Mouse (Mus musculus) intestine, embryonic 15.5 days (tissue): ENCODE results near the gene Dppa2. TPM values are rescaled to one million over a fixed set of nuclear protein-coding genes. Genes with fewer than 3 reads are reported as not detected.

ENCODE experiments used
- ATAC-seq: fragments of 200-750 bp; cut with Nextera tagmentation; 2 replicates; pipeline ENCODE4 v1.8.0; 2017; ENCODE audit warnings: moderate TSS enrichment, moderate library complexity
- H3K27ac ChIP-seq: fragments of 300-500 bp; sonication (generic); 2 replicates; pipeline ENCODE4 v1.5.1; 2015; ENCODE audit warnings: mild to moderate bottlenecking, inconsistent platforms
- H3K27me3 ChIP-seq: fragments of 300-500 bp; sonication (generic); replicated peaks from 2 replicates; pipeline ENCODE4 v1.6.1; 2015; ENCODE audit warnings: inconsistent platforms
- H3K36me3 ChIP-seq: fragments of 300-500 bp; sonication (generic); 2 replicates; pipeline ENCODE4 v1.6.1; 2015; ENCODE audit warnings: inconsistent platforms
- H3K4me1 ChIP-seq: fragments of 300-500 bp; sonication (generic); replicated peaks from 2 replicates; pipeline ENCODE4 v1.6.1; 2015; ENCODE audit warnings: inconsistent platforms
- H3K4me2 ChIP-seq: fragments of 300-500 bp; sonication (generic); replicated peaks from 2 replicates; pipeline ENCODE4 v1.6.1; 2015; ENCODE audit warnings: mild to moderate bottlenecking, inconsistent platforms
- H3K4me3 ChIP-seq: fragments of 300-500 bp; sonication (generic); replicated peaks from 2 replicates; pipeline ENCODE4 v1.5.1; 2015; ENCODE audit warnings: inconsistent platforms
- H3K9ac ChIP-seq: fragments of 300-500 bp; sonication (generic); 2 replicates; pipeline ENCODE4 v1.6.1; 2015; ENCODE audit warnings: inconsistent platforms
- H3K9me3 ChIP-seq: fragments of 300-500 bp; sonication (generic); 2 replicates; pipeline ENCODE4 v1.6.1; 2016; ENCODE audit warnings: inconsistent platforms
- WGBS: fragments of 180-500 bp; shearing (Covaris S2); methylation state at CpG from one replicate; pipeline ENCODE4 v1.1.7; 2015; 5-methylcytosine and 5-hydroxymethylcytosine counted together
- polyA plus RNA-seq: library from polyadenylated mRNA; unstranded; fragments of >200 nt; fragmentation: Nextera tagmentation; extraction: Ambion mirVana; gene quantifications from 2 replicates; pipeline ENCODE4 v1.2.1, GENCODE M21; 2015

The Dppa2 gene
- polyA plus RNA-seq, result not detected in 2 replicates

GRCm38 (mm10) chr16:48303509-48303908, at the start of gene Dppa2:
TSS of gene Dppa2 (plus strand) at chr16:48303908.
- Histone ChIP-seq H3K9me3 (no peaks in the 10 kb centered on the region), H3K4me1 (no peaks in the 10 kb centered on the region), H3K4me3 (no peak within 1 kb of the TSS), H3K4me2 (no peak within 1 kb of the TSS), H3K27ac (no peak within 1 kb of the TSS), H3K9ac (no peak within 1 kb of the TSS), H3K36me3 (no peaks in the 10 kb centered on the region), H3K27me3 (no peaks in the 10 kb centered on the region)
- 79% methylated on average over 7 of the region's 7 CpGs for WGBS
- ATAC-seq, result no peak

GRCm38 (mm10) chr16:48254584-48254983, 49.1 kb upstream of the Dppa2 start:
- Histone ChIP-seq H3K27me3 (no peaks in the 10 kb centered on the region), H3K27ac (no peak overlapping the region), H3K4me3 (no peak overlapping the region), H3K4me2 (no peak overlapping the region), H3K9me3 (no peaks in the 10 kb centered on the region), H3K9ac (no peak overlapping the region), H3K36me3 (no peaks in the 10 kb centered on the region), H3K4me1 (no peaks in the 10 kb centered on the region)
- no peak for ATAC-seq
- WGBS, result 93% methylated on average over 5 of the region's 5 CpGs

GRCm38 (mm10) chr16:48259519-48259918, 44.2 kb upstream of the Dppa2 start:
- no peak for ATAC-seq

GRCm38 (mm10) chr16:48262901-48263300, 40.8 kb upstream of the Dppa2 start:
- Histone ChIP-seq H3K36me3 (no peaks in the 10 kb centered on the region), H3K27me3 (no peaks in the 10 kb centered on the region), H3K9me3 (no peaks in the 10 kb centered on the region), H3K9ac (no peak overlapping the region), H3K4me3 (no peak overlapping the region), H3K27ac (no peak overlapping the region), H3K4me1 (no peaks in the 10 kb centered on the region), H3K4me2 (no peak overlapping the region)
- no peak for ATAC-seq
- 79% methylated on average over 1 of the region's 1 CpGs for WGBS

More at GRCm38 (mm10) chr16:48259519-48259918, 44.2 kb upstream of the Dppa2 start:
- no peak overlapping the region for H3K9ac ChIP-seq
- H3K4me2 ChIP-seq, result no peak overlapping the region
- no peaks in the 10 kb centered on the region for H3K4me1 ChIP-seq
- H3K9me3 ChIP-seq, result no peaks in the 10 kb centered on the region
- no peaks in the 10 kb centered on the region for H3K27me3 ChIP-seq
- WGBS, result 90% methylated on average over 4 of the region's 4 CpGs
- H3K36me3 ChIP-seq, result no peaks in the 10 kb centered on the region
- no peak overlapping the region for H3K4me3 ChIP-seq
- H3K27ac ChIP-seq, result no peak overlapping the region

GRCm38 (mm10) chr16:48265856-48266255, 37.9 kb upstream of the Dppa2 start:
- ATAC-seq, result no peak
- H3K27ac ChIP-seq, result no peak overlapping the region
- no peaks in the 10 kb centered on the region for H3K27me3 ChIP-seq
- no peak overlapping the region for H3K4me2 ChIP-seq
- no peak overlapping the region for H3K9ac ChIP-seq
- H3K9me3 ChIP-seq, result no peaks in the 10 kb centered on the region
- no peak overlapping the region for H3K4me3 ChIP-seq
- 77% methylated on average over 4 of the region's 4 CpGs for WGBS
- no peaks in the 10 kb centered on the region for H3K36me3 ChIP-seq
- no peaks in the 10 kb centered on the region for H3K4me1 ChIP-seq

GRCm38 (mm10) chr16:48276940-48277339, 26.8 kb upstream of the Dppa2 start:
- Histone ChIP-seq H3K4me1 (no peaks in the 10 kb centered on the region), H3K9ac (no peak overlapping the region), H3K27ac (no peak overlapping the region), H3K27me3 (no peaks in the 10 kb centered on the region), H3K4me2 (no peak overlapping the region), H3K36me3 (no peaks in the 10 kb centered on the region), H3K4me3 (no peak overlapping the region), H3K9me3 (no peaks in the 10 kb centered on the region)
- 64% methylated on average over 4 of the region's 4 CpGs for WGBS
- no peak for ATAC-seq

- no peaks in the 10 kb centered on the region for H3K4me1 ChIP-seq
- no peak overlapping the region for H3K27ac ChIP-seq
- H3K4me3 ChIP-seq, result no peak overlapping the region
- 91% methylated on average over 4 of the region's 4 CpGs for WGBS
- no peak overlapping the region for H3K4me2 ChIP-seq
- no peak for ATAC-seq
- H3K9ac ChIP-seq, result no peak overlapping the region
- no peaks in the 10 kb centered on the region for H3K36me3 ChIP-seq
- no peaks in the 10 kb centered on the region for H3K27me3 ChIP-seq
- no peaks in the 10 kb centered on the region for H3K9me3 ChIP-seq
Observed at GRCm38 (mm10) chr16:48280883-48281282, 22.8 kb upstream of the Dppa2 start.

- Histone ChIP-seq H3K4me1 (no peaks in the 10 kb centered on the region), H3K36me3 (no peaks in the 10 kb centered on the region), H3K9ac (no peak overlapping the region), H3K27ac (no peak overlapping the region), H3K27me3 (no peaks in the 10 kb centered on the region), H3K9me3 (no peaks in the 10 kb centered on the region), H3K4me2 (no peak overlapping the region), H3K4me3 (no peak overlapping the region)
- no peak for ATAC-seq
- 78% methylated on average over 1 of the region's 1 CpGs for WGBS
Observed at GRCm38 (mm10) chr16:48282801-48283200, 20.9 kb upstream of the Dppa2 start.

GRCm38 (mm10) chr16:48283517-48283916, 20.2 kb upstream of the Dppa2 start, which contains the start of gene Dppa4:
TSS of gene Dppa4 (plus strand) at chr16:48283733.
- WGBS, result 84% methylated on average over 4 of the region's 4 CpGs
- Histone ChIP-seq H3K27ac (no peak within 1 kb of the TSS), H3K27me3 (no peaks in the 10 kb centered on the region), H3K36me3 (no peaks in the 10 kb centered on the region), H3K4me1 (no peaks in the 10 kb centered on the region), H3K4me2 (no peak within 1 kb of the TSS), H3K4me3 (no peak within 1 kb of the TSS), H3K9me3 (no peaks in the 10 kb centered on the region), H3K9ac (no peak within 1 kb of the TSS)
- ATAC-seq, result no peak

- Histone ChIP-seq H3K27ac (no peak overlapping the region), H3K4me2 (no peak overlapping the region), H3K4me3 (no peak overlapping the region), H3K4me1 (no peaks in the 10 kb centered on the region), H3K27me3 (no peaks in the 10 kb centered on the region), H3K9ac (no peak overlapping the region), H3K36me3 (no peaks in the 10 kb centered on the region), H3K9me3 (no peaks in the 10 kb centered on the region)
- ATAC-seq, result no peak
- WGBS, result 91% methylated on average over 4 of the region's 4 CpGs
Observed at GRCm38 (mm10) chr16:48285517-48285916, 18.2 kb upstream of the Dppa2 start.

GRCm38 (mm10) chr16:48297384-48298136, 6.1 kb upstream of the Dppa2 start:
- ATAC-seq, result peak; percentile 71
- Histone ChIP-seq H3K9me3 (no peaks in the 10 kb centered on the region), H3K36me3 (no peaks in the 10 kb centered on the region), H3K9ac (no peak overlapping the region), H3K27ac (no peak overlapping the region), H3K4me3 (no peak overlapping the region), H3K4me1 (0 out of 2 replicates have a peak, but pooled peaks cover 3% of the 10 kb centered on the region), H3K4me2 (no peak overlapping the region), H3K27me3 (no peaks in the 10 kb centered on the region)
- 43% methylated on average over 14 of the region's 14 CpGs for WGBS

- 77% methylated on average over 3 of the region's 3 CpGs for WGBS
- Histone ChIP-seq H3K4me2 (no peak overlapping the region), H3K36me3 (no peaks in the 10 kb centered on the region), H3K27me3 (no peaks in the 10 kb centered on the region), H3K27ac (no peak overlapping the region), H3K9me3 (no peaks in the 10 kb centered on the region), H3K4me1 (0 out of 2 replicates have a peak, but pooled peaks cover 3% of the 10 kb centered on the region), H3K4me3 (no peak overlapping the region), H3K9ac (no peak overlapping the region)
- ATAC-seq, result no peak
Observed at GRCm38 (mm10) chr16:48299884-48300283, 3.8 kb upstream of the Dppa2 start.

- ATAC-seq, result no peak
- no peaks in the 10 kb centered on the region for H3K27me3 ChIP-seq
- no peak overlapping the region for H3K9ac ChIP-seq
- no peak overlapping the region for H3K4me3 ChIP-seq
- H3K36me3 ChIP-seq, result no peaks in the 10 kb centered on the region
- no peak overlapping the region for H3K4me2 ChIP-seq
- no peak overlapping the region for H3K27ac ChIP-seq
- no peaks in the 10 kb centered on the region for H3K4me1 ChIP-seq
- WGBS, result 77% methylated on average over 3 of the region's 3 CpGs
- no peaks in the 10 kb centered on the region for H3K9me3 ChIP-seq
Observed at GRCm38 (mm10) chr16:48303983-48304382, 275 bp downstream of the Dppa2 start.
